Mouse (Mus musculus) kidney, adult 10 weeks (tissue): Measurements from ENCODE around the gene Nt5dc1. TPM values are rescaled to one million over a fixed set of nuclear protein-coding genes. Genes with fewer than 3 reads are reported as not detected.

ENCODE experiments used
- polyA plus RNA-seq: library from polyadenylated mRNA; stranded (reverse); fragments of 350-450 nt; fragmentation: Illumina TruSeq; extraction: RNeasy Lipid Tissue Mini Kit (QIAGEN cat#74804); gene quantifications from one replicate; pipeline ENCODE4 v1.2.3, GENCODE M21; 2014; ENCODE audit warnings: low read depth, low replicate concordance

The Nt5dc1 gene
- polyA plus RNA-seq, result 91.0 TPM

GRCm38 (mm10) chr10:34418204-34418756, at the start of gene Nt5dc1:
Nt5dc1 (minus strand) TSS chr10:34418552.

GRCm38 (mm10) chr10:34389681-34390080, 28.7 kb downstream of the Nt5dc1 start, which contains the start of gene Col10a1:
Col10a1 (plus strand) TSS chr10:34389981.

DNA sequence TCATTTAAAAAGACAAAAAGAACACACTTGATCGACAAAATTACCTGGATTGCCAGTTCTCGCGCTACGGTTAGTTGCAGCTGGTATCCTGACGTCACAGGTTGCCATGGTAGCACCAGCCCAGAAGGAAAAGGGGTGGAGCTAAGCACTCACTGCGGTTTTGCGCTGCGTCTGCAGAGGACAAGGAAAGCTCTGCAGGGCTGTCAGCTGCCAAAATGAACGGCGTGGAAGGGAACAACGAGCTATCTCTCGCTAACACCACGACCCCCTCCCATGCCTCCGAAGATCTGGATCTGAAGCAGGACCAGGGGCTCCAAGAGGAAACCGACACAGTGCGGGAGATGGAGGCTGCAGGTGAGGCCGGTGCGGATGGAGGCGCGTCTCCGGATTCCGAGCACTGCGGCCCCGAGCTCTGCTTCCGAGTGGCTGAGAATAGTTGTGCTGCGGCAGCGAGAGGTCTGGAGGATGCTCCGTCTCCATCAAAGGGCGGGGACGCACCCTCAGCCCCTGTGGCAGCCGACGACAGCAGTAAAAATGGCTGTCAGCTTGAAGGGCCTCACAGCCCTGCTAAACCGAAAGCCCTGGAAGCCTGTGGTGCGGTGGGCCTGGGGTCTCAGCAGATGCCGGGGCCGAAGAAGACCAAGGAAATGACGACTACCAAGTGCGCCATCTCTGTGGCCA, 120.9 kb downstream of the Nt5dc1 start, which contains the start of gene Tspyl4:
TSS of gene Tspyl4 (plus strand) at position 144 of the 681 bp plus-strand sequence.

GRCm38 (mm10) chr10:34281962-34282388, 136.4 kb downstream of the Nt5dc1 start, which contains the start of gene Tspyl1:
Tspyl1 (plus strand) TSS chr10:34282190.

Other genes with a start within 250 kb of the Nt5dc1 start
- gene Dse, start 210.8 kb downstream of the Nt5dc1 start, polyA plus RNA-seq, result 7.7 TPM
- gene Tspyl1, start 136.4 kb downstream of the Nt5dc1 start, polyA plus RNA-seq, result 66.0 TPM
- gene Tspyl4, start 121.1 kb downstream of the Nt5dc1 start, polyA plus RNA-seq, result 35.5 TPM
- gene Col10a1, start 28.6 kb downstream of the Nt5dc1 start, polyA plus RNA-seq, result not detected
- gene Frk, start 64.8 kb upstream of the Nt5dc1 start, polyA plus RNA-seq, result 40.1 TPM